Mouse (Mus musculus): ENCODE data around the gene Gm14403. TPM values are rescaled to one million over a fixed set of nuclear protein-coding genes. Genes with fewer than 3 reads are reported as not detected.
"Not testable (repeated sequence)": the region's sequence is repeated elsewhere in the genome, so short reads cannot be mapped to it uniquely, and the experiment has no call there.

The Gm14403 gene
- polyA plus RNA-seq (2016; fragmentation: Nextera tagmentation; extraction: Ambion mirVana) = 5.7 and 5.8 TPM in 2 replicates

GRCm38 (mm10) chr2:177498067-177498466, at the start of gene Gm14403:
Gene Gm14403 (plus strand): TSS chr2:177498215.
- H3K4me3 ChIP-seq = peak within 1 kb of the TSS; percentile 40
- H3K27ac ChIP-seq; H3K9me3 ChIP-seq; H3K9ac ChIP-seq; H3K4me1 ChIP-seq; H3K27me3 ChIP-seq; ATAC-seq (ENCODE audit: insufficient number of reproducible peaks, insufficient read depth, low FRiP score, low TSS enrichment); H3K36me3 ChIP-seq: not testable (repeated sequence)
- peak within 1 kb of the TSS; percentile 44 for H3K4me2 ChIP-seq (replicated peaks)
- WGBS = 17% methylated on average over 7 of the region's 7 CpGs

GRCm38 (mm10) chr2:177464676-177465075, 33.3 kb upstream of the Gm14403 start, which contains the start of gene Zfp970:
Gene Zfp970 (plus strand): TSS chr2:177464733.
- H3K27ac ChIP-seq; H3K36me3 ChIP-seq; H3K4me1 ChIP-seq; ATAC-seq (ENCODE audit: insufficient number of reproducible peaks, insufficient read depth, low FRiP score, low TSS enrichment); H3K9me3 ChIP-seq; H3K27me3 ChIP-seq: not testable (repeated sequence)
- peak within 1 kb of the TSS; percentile 45 for H3K4me2 ChIP-seq (replicated peaks)
- 7% methylated on average over 8 of the region's 9 CpGs for WGBS
- peak within 1 kb of the TSS; percentile 42 for H3K4me3 ChIP-seq
- peak within 1 kb of the TSS; percentile 30; the same call in 1 of the 2 replicates for H3K9ac ChIP-seq

GRCm38 (mm10) chr2:177468222-177468621, 29.8 kb upstream of the Gm14403 start:
- ATAC-seq (ENCODE audit: insufficient number of reproducible peaks, insufficient read depth, low FRiP score, low TSS enrichment); H3K4me3 ChIP-seq; H3K27ac ChIP-seq; H3K4me1 ChIP-seq; H3K36me3 ChIP-seq; H3K4me2 ChIP-seq (replicated peaks); H3K27me3 ChIP-seq; H3K9me3 ChIP-seq; H3K9ac ChIP-seq: not testable (repeated sequence)

DNA sequence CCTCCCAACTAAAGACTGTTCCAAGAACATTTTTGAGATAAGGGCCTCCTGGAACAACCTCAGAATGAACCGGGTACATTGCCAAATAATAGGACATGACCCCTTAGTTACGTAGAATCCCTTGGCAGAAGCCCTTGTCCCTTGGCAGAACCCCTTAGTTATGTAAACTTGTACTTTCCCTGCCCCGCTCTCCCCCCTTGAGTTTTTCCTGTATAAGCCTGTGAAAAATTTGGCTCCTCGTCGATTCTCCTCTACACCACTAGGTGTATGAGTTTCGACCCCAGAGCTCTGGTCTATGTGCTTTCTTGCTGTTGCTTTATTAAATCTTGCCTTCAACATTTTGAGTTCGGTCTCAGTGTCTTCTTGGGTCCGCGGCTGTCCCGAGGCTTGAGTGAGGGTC, 25.8 kb upstream of the Gm14403 start:
- H3K4me2 ChIP-seq (replicated peaks); H3K9ac ChIP-seq; ATAC-seq (ENCODE audit: insufficient number of reproducible peaks, insufficient read depth, low FRiP score, low TSS enrichment): not testable (repeated sequence)

GRCm38 (mm10) chr2:177481971-177482370, 16.0 kb upstream of the Gm14403 start:
- not testable (repeated sequence) for H3K9ac ChIP-seq; H3K9me3 ChIP-seq; H3K4me3 ChIP-seq; H3K4me1 ChIP-seq; ATAC-seq (ENCODE audit: insufficient number of reproducible peaks, insufficient read depth, low FRiP score, low TSS enrichment); H3K4me2 ChIP-seq (replicated peaks); H3K36me3 ChIP-seq; H3K27me3 ChIP-seq; H3K27ac ChIP-seq
- 80% methylated on average over 1 of the region's 1 CpGs for WGBS

More for the DNA sequence above, 25.8 kb upstream of the Gm14403 start:
- H3K9me3 ChIP-seq, H3K36me3 ChIP-seq, H3K4me1 ChIP-seq, H3K27ac ChIP-seq, H3K4me3 ChIP-seq, H3K27me3 ChIP-seq: not testable (repeated sequence)
- 84% methylated on average over 5 of the region's 10 CpGs for WGBS

DNA sequence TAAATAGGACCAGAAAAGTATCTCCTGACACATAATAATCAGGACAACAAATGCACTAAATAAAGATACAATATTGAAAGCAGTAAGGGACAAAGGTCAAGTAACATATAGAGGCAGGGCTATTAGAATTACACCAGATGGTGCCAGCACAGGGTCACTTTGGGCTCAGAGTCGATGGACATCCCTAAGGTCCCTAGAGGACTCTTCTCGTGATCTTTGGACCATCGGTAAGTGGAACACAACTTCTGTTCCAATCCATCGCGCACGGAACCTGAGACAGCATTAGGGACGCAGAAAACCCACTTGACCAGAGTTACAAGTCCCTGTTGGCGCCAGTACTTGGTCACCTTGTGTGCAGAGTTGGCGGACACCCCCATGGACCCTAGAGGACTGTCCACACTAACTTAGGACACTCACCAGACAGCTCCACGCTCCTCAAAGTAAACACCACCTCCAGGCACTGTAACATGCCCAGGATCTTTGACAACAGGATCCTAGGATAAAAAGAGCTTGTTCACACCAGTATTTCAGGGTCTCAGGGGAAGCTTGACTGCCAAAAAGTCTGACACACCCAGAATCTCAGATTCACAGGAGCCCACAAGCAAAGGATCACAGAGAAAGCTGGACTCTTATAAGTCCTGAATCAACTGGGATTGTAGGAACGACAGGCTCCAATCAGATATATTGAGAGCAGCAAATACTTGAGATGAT, 14.6 kb upstream of the Gm14403 start:
- ATAC-seq (ENCODE audit: insufficient number of reproducible peaks, insufficient read depth, low FRiP score, low TSS enrichment); H3K27me3 ChIP-seq; H3K27ac ChIP-seq; H3K9me3 ChIP-seq; H3K36me3 ChIP-seq; H3K9ac ChIP-seq; H3K4me1 ChIP-seq; H3K4me3 ChIP-seq; H3K4me2 ChIP-seq (replicated peaks): not testable (repeated sequence)
- WGBS = 88% methylated on average over 11 of the region's 11 CpGs

DNA sequence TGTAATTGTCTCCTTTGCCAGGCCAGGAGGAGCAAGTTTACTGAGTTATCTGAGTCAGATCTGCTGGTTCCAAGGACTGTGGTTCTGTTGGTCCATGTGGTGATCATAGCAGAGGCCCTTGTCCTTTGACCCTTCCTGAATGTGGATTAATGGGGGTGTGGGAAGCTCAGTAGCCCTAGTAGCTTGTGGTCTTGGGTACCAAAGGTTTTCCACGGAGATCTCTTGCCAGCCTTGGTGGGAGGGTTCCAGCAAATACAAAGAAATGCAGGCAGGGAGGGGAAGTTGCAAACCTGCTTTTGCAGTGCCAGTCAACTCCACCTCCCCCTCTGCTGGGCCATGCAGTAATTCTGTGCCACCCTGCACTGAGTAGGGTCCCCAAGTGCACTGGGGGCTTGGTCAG, 1.2 kb downstream of the Gm14403 start:
- H3K4me1 ChIP-seq; H3K9me3 ChIP-seq; H3K4me2 ChIP-seq (replicated peaks); H3K9ac ChIP-seq; H3K27ac ChIP-seq; H3K36me3 ChIP-seq; ATAC-seq (ENCODE audit: insufficient number of reproducible peaks, insufficient read depth, low FRiP score, low TSS enrichment); H3K27me3 ChIP-seq; H3K4me3 ChIP-seq: not testable (repeated sequence)
- 44% methylated on average over 1 of the region's 1 CpGs for WGBS

DNA sequence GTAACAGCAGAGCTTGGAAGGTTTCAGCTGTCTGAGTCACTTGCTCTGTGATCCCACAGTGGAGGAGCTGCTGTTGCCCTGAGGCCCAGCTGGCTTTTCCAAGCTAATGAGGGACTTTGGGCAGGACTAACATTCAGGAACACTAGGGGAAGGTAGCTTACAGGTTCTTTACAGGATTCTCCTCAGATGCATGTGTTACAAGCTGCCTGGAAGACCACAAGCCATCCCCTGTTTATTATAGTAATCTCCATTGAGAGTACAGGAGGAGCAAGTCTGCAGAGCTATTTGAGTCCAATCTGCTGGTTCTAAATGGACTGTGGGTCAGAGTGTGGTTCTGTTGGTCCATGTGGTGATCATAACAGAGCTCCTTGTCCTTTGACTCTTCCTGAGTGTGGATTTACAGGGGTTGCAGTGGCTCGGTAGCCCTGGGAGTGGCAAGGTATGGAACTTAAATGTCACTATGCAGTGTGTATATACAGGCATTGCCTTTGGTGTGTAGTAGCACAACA, 7.2 kb downstream of the Gm14403 start:
- H3K36me3 ChIP-seq; H3K4me3 ChIP-seq; H3K27ac ChIP-seq; H3K9ac ChIP-seq; H3K27me3 ChIP-seq; H3K9me3 ChIP-seq; ATAC-seq (ENCODE audit: insufficient number of reproducible peaks, insufficient read depth, low FRiP score, low TSS enrichment); H3K4me1 ChIP-seq; H3K4me2 ChIP-seq (replicated peaks): not testable (repeated sequence)
- WGBS = 76% methylated on average over 1 of the region's 1 CpGs

DNA sequence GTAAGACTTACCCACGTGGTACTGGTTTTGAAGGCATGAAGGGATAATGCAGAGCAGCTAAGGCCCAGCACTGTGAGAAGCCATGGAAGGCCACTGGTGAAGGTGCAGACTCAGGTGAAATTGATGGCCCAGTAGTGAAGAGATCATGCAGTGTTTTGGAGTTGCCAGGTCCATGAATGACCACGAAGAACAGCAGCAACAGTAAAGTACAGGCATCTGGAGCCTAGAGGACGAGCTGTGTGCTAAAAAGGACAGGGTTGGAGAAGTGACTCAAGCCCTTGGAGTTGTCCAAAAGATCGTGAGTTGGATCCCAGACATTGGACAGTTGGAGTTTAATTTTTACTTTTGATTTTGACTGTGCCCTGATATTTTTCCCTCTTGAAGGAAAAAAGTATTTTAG, 13.4 kb downstream of the Gm14403 start:
- H3K4me3 ChIP-seq; H3K9me3 ChIP-seq; H3K9ac ChIP-seq; H3K27me3 ChIP-seq; H3K36me3 ChIP-seq; H3K4me2 ChIP-seq (replicated peaks); H3K4me1 ChIP-seq; H3K27ac ChIP-seq; ATAC-seq (ENCODE audit: insufficient number of reproducible peaks, insufficient read depth, low FRiP score, low TSS enrichment): not testable (repeated sequence)
- 66% methylated on average over 4 of the region's 4 CpGs for WGBS

DNA sequence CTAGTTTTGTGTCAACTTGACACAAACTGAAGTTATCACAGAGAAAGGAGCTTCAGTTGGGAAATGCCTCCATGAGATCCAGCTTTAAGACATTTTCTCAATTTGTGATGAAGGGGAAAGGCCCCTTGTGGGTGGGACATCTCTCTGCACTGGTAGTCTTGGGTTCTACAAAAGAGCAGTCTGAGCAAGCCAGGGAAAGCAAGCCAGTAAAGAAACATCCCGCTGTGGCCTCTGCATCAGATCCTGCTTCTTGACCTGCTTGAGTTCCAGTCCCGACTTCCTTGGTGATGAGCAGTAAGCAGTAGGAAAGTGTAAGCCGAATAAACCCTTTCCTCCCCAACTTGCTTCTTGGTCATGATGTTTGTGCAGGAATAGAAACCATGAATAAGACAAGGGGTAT, 14.0 kb downstream of the Gm14403 start:
- H3K4me1 ChIP-seq; H3K36me3 ChIP-seq; H3K9me3 ChIP-seq; H3K4me3 ChIP-seq; H3K9ac ChIP-seq; H3K4me2 ChIP-seq (replicated peaks); ATAC-seq (ENCODE audit: insufficient number of reproducible peaks, insufficient read depth, low FRiP score, low TSS enrichment); H3K27ac ChIP-seq; H3K27me3 ChIP-seq: not testable (repeated sequence)
- WGBS = 79% methylated on average over 3 of the region's 3 CpGs

- not testable (repeated sequence) for H3K27ac ChIP-seq; H3K4me1 ChIP-seq; H3K27me3 ChIP-seq; H3K36me3 ChIP-seq; H3K4me2 ChIP-seq (replicated peaks); ATAC-seq (ENCODE audit: insufficient number of reproducible peaks, insufficient read depth, low FRiP score, low TSS enrichment); H3K4me3 ChIP-seq; H3K9ac ChIP-seq; H3K9me3 ChIP-seq
- 90% methylated on average over 4 of the region's 4 CpGs for WGBS
Observed at GRCm38 (mm10) chr2:177513991-177514479, 16.0 kb downstream of the Gm14403 start.

- WGBS = 88% methylated on average over 9 of the region's 9 CpGs
- not testable (repeated sequence) for H3K4me1 ChIP-seq; H3K27me3 ChIP-seq; H3K9ac ChIP-seq; H3K9me3 ChIP-seq; ATAC-seq (ENCODE audit: insufficient number of reproducible peaks, insufficient read depth, low FRiP score, low TSS enrichment); H3K4me3 ChIP-seq; H3K27ac ChIP-seq; H3K36me3 ChIP-seq; H3K4me2 ChIP-seq (replicated peaks)
Observed at GRCm38 (mm10) chr2:177517746-177518145, 19.7 kb downstream of the Gm14403 start.
